Mouse (Mus musculus) splenic B cell, adult 2 months (primary cell): ENCODE data around the gene Srgap1.
A peak's percentile ranks its signal among the peaks of the same experiment; 100 is the strongest.

Source experiments
- DNase-seq: peaks from one replicate; pipeline ENCODE4 v3.0.0-alpha.2; 2011; ENCODE audit warnings: low read depth, low spot score
- H3K27me3 ChIP-seq: 2 replicates; pipeline ENCODE4 v1.6.1; 2012; ENCODE audit warnings: mild to moderate bottlenecking, low read length, moderate library complexity, mixed read lengths; ENCODE audit not compliant: control insufficient read depth, poor library complexity, insufficient read depth, severe bottlenecking
- H3K36me3 ChIP-seq: 2 replicates; pipeline ENCODE4 v1.6.1; 2012; ENCODE audit warnings: mild to moderate bottlenecking, low read length, moderate library complexity, mixed read lengths; ENCODE audit not compliant: control insufficient read depth, poor library complexity, insufficient read depth, severe bottlenecking

Gene Srgap1

GRCm38 (mm10) chr10:122046904-122047726, at the start of gene Srgap1:
Gene Srgap1 (minus strand): TSS chr10:122047315.
- Histone ChIP-seq H3K27me3 (peaks cover 6% of the 10 kb centered on the region), H3K36me3 (no peaks in the 10 kb centered on the region)
- peak; percentile 24 for DNase-seq

- no peaks in the 10 kb centered on the region for H3K27me3 ChIP-seq
- H3K36me3 ChIP-seq, result no peaks in the 10 kb centered on the region
- no peak for DNase-seq
Measured at GRCm38 (mm10) chr10:122096462-122096979, 49.4 kb upstream of the Srgap1 start.

- peaks cover 4% of the 10 kb centered on the region; the same call in 1 of the 2 replicates for H3K36me3 ChIP-seq
- no peak for DNase-seq
- H3K27me3 ChIP-seq, result no peaks in the 10 kb centered on the region
Measured at GRCm38 (mm10) chr10:122090472-122090871, 43.4 kb upstream of the Srgap1 start.

DNA sequence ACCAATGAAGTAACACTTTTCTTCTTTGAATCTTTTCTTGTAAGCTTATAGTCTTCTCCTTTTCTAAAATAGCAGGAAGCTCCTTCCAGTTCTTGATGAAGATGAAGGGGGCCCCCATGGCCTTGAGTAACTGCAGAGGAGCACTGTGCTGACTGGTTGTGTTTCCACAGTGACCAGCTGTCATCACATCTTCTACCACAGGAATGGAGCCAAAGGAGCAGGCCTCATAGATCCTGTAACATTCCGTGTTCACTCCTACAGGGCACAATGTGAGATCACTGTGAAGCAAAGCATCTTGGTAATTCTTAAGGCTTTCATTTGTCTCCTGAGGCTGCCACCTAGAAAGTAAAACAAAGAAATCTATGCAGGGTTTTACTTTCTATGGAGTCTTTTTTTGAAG, 34.2 kb upstream of the Srgap1 start:
- no peaks in the 10 kb centered on the region for H3K27me3 ChIP-seq
- no peak for DNase-seq
- no peaks in the 10 kb centered on the region for H3K36me3 ChIP-seq

DNA sequence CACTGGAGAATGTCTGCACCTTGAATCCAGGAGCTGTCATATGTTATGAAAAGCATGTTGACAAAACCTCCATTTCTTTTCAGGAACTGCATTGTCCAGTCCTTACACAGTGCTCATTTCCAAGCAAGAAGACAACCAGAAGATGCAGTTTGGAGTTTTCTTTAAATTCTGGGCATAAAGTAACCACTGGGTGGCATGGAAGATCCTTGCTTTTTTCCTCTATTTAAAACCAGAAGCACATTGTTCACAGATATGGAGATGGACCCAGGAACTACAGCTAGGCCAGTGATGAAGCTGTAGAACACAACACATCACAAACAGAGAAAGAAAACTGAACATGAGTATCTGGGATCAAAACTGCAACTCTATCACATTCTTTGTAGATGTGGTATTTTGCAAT, 22.0 kb upstream of the Srgap1 start:
- DNase-seq, result no peak
- H3K36me3 ChIP-seq, result no peaks in the 10 kb centered on the region
- no peaks in the 10 kb centered on the region for H3K27me3 ChIP-seq

GRCm38 (mm10) chr10:122055826-122056225, 8.7 kb upstream of the Srgap1 start:
- DNase-seq, result no peak
- H3K27me3 ChIP-seq, result no peaks in the 10 kb centered on the region; the same call in 1 of the 2 replicates
- H3K36me3 ChIP-seq, result no peaks in the 10 kb centered on the region

DNA sequence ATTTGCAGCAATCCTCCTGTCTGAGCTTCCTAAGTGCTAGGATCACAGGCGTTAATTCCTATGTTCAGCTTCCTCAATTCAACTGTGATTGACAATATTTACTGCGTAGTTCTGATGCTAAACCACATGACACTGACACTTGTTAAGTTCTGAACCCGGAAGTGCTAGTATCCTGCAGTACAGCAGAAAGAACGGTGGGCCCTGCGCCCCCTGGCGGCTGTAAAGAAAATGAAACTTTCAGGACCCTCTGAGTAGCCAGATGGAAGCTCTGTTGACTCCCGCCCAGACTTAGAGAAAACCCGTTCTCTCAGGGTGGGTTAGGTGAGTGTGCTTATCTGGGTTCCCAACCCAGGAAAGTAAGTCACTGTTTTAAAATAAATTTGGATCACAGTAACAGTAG, 7.4 kb upstream of the Srgap1 start:
- Histone ChIP-seq H3K36me3 (no peaks in the 10 kb centered on the region), H3K27me3 (no peaks in the 10 kb centered on the region; the same call in 1 of the 2 replicates)
- DNase-seq, result peak; percentile 85

DNA sequence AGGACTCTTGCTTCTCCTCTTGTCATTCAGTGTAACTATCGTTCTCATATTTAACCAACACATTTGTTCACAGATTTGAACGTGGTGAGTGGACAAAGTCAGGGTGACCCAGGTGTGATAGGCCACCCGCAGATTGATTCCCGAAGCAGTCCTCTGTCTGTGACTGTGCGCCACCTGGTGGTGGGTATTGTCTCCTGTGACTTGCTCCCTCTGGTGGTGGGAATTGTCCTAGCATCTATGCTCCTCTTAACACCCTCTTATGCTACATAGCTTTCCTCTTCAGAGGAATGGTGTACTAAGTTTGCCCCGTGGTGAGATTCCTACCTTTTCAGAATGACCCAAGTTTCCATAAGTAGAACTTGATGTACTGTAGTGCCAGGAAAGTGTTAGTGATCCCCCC, 4.7 kb upstream of the Srgap1 start:
- peak; percentile 91 for DNase-seq
- no peaks in the 10 kb centered on the region for H3K36me3 ChIP-seq
- peaks cover 6% of the 10 kb centered on the region for H3K27me3 ChIP-seq

- peak; percentile 75 for DNase-seq
- peaks cover 6% of the 10 kb centered on the region for H3K27me3 ChIP-seq
- H3K36me3 ChIP-seq, result no peaks in the 10 kb centered on the region
Measured at GRCm38 (mm10) chr10:122047727-122048365, 731 bp upstream of the Srgap1 start.

GRCm38 (mm10) chr10:122046511-122046903, 608 bp downstream of the Srgap1 start:
- no peak for DNase-seq
- H3K36me3 ChIP-seq, result no peaks in the 10 kb centered on the region
- H3K27me3 ChIP-seq, result peaks cover 6% of the 10 kb centered on the region

DNA sequence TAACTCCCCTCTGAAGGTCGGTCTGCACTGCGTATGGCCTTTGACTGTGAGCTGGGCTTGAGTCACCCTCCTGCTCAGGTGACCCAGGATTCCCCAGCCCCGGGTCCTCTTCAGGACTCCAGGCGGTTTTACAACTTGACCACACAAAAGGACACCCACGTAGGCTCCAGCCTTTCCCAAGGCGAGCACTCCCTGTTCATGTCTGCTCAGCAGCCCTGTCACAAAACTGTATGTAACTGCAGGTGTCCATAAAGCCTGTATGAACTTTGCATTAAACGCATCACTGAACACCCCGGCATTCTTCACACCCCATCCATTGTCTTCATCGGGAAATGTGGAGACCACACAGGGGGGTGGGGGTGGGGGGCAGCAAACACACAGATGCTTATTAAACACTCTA, 1.2 kb downstream of the Srgap1 start:
- peaks cover 6% of the 10 kb centered on the region for H3K27me3 ChIP-seq
- DNase-seq, result no peak
- no peaks in the 10 kb centered on the region for H3K36me3 ChIP-seq

GRCm38 (mm10) chr10:122044926-122045325, 2.2 kb downstream of the Srgap1 start:
- Histone ChIP-seq H3K36me3 (no peaks in the 10 kb centered on the region), H3K27me3 (peaks cover 6% of the 10 kb centered on the region)
- no peak for DNase-seq

DNA sequence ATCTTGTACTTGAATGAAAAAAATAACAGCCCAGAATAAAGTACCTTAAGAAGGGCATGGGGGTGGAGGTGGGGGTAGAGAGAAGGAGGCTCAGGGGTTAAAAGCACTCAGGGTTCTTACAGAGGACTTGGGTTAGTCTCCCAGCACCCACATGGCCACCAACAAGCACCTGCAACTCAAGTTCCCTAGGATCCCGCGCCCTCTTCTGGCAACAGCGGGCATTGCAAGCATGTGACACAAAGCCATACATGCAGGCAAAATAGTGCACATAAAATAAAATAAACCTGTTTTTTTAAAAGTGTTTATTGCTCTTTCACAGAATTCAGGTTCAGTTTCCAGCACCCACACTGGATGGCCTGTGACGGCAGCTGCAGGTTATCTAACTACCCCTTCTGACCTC, 6.7 kb downstream of the Srgap1 start:
- Histone ChIP-seq H3K27me3 (no peaks in the 10 kb centered on the region; the same call in 1 of the 2 replicates), H3K36me3 (no peaks in the 10 kb centered on the region)
- DNase-seq, result peak; percentile 59

- Histone ChIP-seq H3K36me3 (no peaks in the 10 kb centered on the region), H3K27me3 (no peaks in the 10 kb centered on the region; the same call in 1 of the 2 replicates)
- DNase-seq, result peak; percentile 21
Measured at GRCm38 (mm10) chr10:122039566-122039965, 7.5 kb downstream of the Srgap1 start.

DNA sequence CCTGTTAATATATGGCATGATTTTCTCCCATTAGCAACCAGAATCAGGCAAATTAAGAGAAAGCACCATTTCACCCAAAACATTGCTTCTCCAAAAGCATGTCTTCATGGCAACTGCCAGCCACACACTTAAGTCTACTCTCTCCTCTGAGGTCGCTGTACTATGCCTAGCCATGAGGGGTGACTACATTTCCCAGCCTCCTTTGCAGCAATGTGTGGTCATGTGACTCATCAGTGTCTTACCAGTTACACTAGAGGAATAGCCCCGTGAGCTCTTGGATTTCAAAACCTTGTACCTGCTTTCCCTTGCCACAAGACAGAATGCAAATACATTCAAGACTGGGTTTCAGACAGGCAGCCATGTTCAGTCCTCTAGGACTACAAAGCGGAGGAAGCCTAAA, 8.6 kb downstream of the Srgap1 start:
- DNase-seq, result peak; percentile 47

More for the DNA sequence above, 8.6 kb downstream of the Srgap1 start:
- Histone ChIP-seq H3K27me3 (no peaks in the 10 kb centered on the region), H3K36me3 (no peaks in the 10 kb centered on the region)
